Mouse (Mus musculus): Measurements from ENCODE around the gene Fut1. TPM values are rescaled to one million over a fixed set of nuclear protein-coding genes. Genes with fewer than 3 reads are reported as not detected.

The Fut1 gene
- polyA plus RNA-seq, 1 experiment, result 2.5 TPM

DNA sequence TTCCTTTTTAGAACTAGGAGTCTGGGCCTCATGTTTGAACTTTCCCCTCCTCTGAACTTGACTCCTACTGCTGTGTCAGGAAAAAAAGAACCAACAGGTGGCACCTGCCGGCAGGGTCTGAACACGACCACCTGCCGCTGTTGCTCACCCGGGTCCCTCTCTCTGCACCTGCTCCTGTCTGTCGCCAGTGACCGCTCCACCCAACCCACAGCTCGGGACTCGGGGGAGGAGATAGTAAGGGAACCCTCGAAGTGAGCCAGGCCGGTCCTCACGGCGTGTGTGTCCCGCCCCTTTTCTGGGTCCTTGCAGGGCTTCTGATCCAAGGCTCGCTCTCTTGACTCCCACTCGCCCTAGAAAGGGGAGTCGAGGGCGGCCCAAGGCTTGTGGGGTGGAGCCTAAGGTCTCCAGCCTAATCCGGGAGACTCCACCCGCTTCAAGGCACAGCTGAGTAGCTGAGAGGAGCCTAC is 22.5 kb downstream of the Fut1 start, which contains the start of gene Mamstr:
Gene Mamstr (plus strand): TSS at position 417 of the 467 bp plus-strand sequence.
- Histone ChIP-seq H3K27me3 (ENCODE audit: control insufficient read depth, insufficient read depth, low read length) (peaks cover 26% of the 10 kb centered on the region), H3K4me1 (ENCODE audit: control insufficient read depth, insufficient read depth, insufficient read length, low read length) (peaks cover 6% of the 10 kb centered on the region), H3K4me3 (ENCODE audit: low read depth, low read length) (no peak within 1 kb of the TSS), H3K27ac (ENCODE audit: insufficient read depth, low read depth, low read length) (no peak within 1 kb of the TSS), H3K36me3 (ENCODE audit: control insufficient read depth, insufficient read depth, low read length) (no peaks in the 10 kb centered on the region)
- TF ChIP-seq POLR2A (IDR thresholded peaks at IDR 0.05; ENCODE audit: low read depth, low read length) (no peak), CTCF (IDR thresholded peaks at IDR 0.05; ENCODE audit: extremely low read depth, insufficient read length, insufficient replicate concordance, low read depth, low read length) (no peak)
- WGBS, result 46% methylated on average over 19 of the region's 19 CpGs

DNA sequence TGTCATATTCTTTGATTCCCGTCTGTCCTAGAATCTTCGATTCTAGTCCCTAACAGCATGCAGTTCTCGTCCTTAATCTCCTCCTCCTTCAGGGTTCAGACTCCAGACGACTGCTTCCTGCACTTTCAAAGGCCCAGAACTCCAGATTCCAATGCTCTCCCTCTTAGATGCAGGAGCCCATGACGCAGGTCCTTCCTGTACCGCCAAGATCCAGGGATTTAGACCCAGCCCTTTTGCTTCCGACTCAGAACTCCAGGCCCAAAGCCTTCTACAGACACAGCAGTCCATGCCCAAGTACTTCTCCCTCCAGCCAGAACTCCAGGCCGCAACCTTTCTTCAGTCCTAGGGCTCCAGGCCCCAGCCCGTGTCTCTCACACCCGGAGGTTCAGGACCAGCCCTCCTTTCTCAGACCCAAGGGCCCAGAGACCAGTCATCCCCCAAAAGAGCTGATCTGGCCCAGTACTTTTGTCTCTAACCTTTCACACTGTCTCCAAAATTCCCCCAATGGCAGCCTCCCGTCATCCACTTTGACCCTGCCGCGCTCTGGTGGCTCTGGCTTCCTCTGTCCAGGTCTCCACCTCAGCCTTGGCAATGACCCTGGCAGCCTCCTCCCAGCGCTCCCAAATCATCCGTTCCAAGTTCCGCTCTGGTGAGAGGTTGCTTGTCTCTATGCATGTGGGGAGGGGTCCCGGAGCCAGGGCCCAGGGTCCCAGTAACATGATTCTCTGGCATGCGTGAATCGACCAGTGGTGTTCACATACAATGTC is 23.3 kb downstream of the Fut1 start:
- no peak overlapping the region for H3K27ac ChIP-seq (ENCODE audit: insufficient read depth, low read depth, low read length)
- peaks cover 4% of the 10 kb centered on the region; the same call in 1 of the 2 replicates for H3K4me1 ChIP-seq (ENCODE audit: control insufficient read depth, insufficient read depth, insufficient read length, low read length)
- no peaks in the 10 kb centered on the region for H3K36me3 ChIP-seq (ENCODE audit: control insufficient read depth, insufficient read depth, low read length)
- H3K27me3 ChIP-seq (ENCODE audit: control insufficient read depth, insufficient read depth, low read length), result peaks cover 31% of the 10 kb centered on the region
- 82% methylated on average over 19 of the region's 19 CpGs for WGBS
- no peak overlapping the region for H3K4me3 ChIP-seq (ENCODE audit: low read depth, low read length)
- TF ChIP-seq POLR2A (IDR thresholded peaks at IDR 0.05; ENCODE audit: low read depth, low read length) (no peak), CTCF (IDR thresholded peaks at IDR 0.05; ENCODE audit: extremely low read depth, insufficient read length, insufficient replicate concordance, low read depth, low read length) (no peak)

DNA sequence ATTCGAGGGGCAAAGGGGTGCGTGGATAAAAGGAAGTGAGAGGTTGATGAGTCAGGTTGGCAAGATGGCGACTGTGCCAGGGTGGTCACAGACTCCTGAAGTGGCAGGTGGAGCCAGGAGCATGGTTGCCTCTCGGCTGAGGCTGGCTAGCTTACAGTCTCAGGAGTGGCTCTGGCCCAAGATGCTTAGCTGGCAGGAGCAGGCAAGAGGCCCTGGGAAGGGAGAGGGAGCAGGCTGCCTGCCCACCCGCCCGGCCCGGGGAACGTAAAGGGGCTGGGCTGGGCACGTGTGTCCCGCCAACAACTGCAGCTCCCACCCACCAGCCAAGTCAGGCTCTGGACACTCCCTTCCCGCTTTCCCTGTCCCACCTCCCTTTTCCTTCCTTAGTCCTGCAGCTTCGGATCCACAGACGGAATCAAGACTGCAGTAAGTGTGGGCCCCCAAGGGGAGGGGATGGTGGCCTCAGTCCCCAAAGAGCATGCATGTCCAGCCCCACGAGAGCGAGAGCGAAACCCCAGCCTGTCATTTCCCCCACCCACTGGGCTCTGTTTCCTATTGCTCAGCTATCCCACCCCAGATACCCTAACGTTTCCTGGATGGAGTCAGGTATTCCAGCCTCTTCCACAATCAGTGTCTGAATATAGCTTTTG is 24.4 kb downstream of the Fut1 start:
- WGBS, result 40% methylated on average over 17 of the region's 17 CpGs
- Histone ChIP-seq H3K36me3 (ENCODE audit: control insufficient read depth, insufficient read depth, low read length) (no peaks in the 10 kb centered on the region), H3K27me3 (ENCODE audit: control insufficient read depth, insufficient read depth, low read length) (peaks cover 31% of the 10 kb centered on the region), H3K27ac (ENCODE audit: insufficient read depth, low read depth, low read length) (no peak overlapping the region), H3K4me3 (ENCODE audit: low read depth, low read length) (peak overlapping the region; percentile 28), H3K4me1 (ENCODE audit: control insufficient read depth, insufficient read depth, insufficient read length, low read length) (peaks cover 4% of the 10 kb centered on the region; the same call in 1 of the 2 replicates)
- no peak for TF ChIP-seq CTCF (IDR thresholded peaks at IDR 0.05; ENCODE audit: extremely low read depth, insufficient read length, insufficient replicate concordance, low read depth, low read length)
- TF ChIP-seq POLR2A (IDR thresholded peaks at IDR 0.05; ENCODE audit: low read depth, low read length), result no peak

DNA sequence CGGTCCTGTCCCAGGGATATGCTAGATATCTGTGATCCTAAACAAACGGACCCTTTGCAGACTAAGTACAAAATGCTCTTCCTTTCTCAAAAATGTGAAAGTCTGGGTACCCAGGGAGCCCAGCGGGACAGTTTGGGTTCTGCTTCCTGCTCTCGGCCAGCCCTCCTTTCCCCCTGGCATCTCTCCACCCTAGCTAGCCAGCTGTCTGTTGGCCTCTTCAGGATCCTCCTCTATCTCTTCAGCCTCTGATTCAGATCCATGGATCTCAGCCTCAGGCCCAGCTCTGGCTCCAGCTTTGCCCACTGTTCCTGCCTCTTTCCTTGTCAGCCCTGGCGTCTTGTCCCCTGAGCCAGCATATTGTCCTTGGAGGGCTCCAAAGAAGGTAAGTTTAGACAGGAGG is 25.0 kb downstream of the Fut1 start:
- no peak overlapping the region for H3K4me3 ChIP-seq (ENCODE audit: low read depth, low read length)
- 69% methylated on average over 5 of the region's 5 CpGs for WGBS
- TF ChIP-seq POLR2A (IDR thresholded peaks at IDR 0.05; ENCODE audit: low read depth, low read length), result no peak
- TF ChIP-seq CTCF (IDR thresholded peaks at IDR 0.05; ENCODE audit: extremely low read depth, insufficient read length, insufficient replicate concordance, low read depth, low read length), result no peak
- H3K27ac ChIP-seq (ENCODE audit: insufficient read depth, low read depth, low read length), result no peak overlapping the region
- H3K36me3 ChIP-seq (ENCODE audit: control insufficient read depth, insufficient read depth, low read length), result no peaks in the 10 kb centered on the region
- peaks cover 29% of the 10 kb centered on the region for H3K27me3 ChIP-seq (ENCODE audit: control insufficient read depth, insufficient read depth, low read length)
- peaks cover 4% of the 10 kb centered on the region; the same call in 1 of the 2 replicates for H3K4me1 ChIP-seq (ENCODE audit: control insufficient read depth, insufficient read depth, insufficient read length, low read length)

DNA sequence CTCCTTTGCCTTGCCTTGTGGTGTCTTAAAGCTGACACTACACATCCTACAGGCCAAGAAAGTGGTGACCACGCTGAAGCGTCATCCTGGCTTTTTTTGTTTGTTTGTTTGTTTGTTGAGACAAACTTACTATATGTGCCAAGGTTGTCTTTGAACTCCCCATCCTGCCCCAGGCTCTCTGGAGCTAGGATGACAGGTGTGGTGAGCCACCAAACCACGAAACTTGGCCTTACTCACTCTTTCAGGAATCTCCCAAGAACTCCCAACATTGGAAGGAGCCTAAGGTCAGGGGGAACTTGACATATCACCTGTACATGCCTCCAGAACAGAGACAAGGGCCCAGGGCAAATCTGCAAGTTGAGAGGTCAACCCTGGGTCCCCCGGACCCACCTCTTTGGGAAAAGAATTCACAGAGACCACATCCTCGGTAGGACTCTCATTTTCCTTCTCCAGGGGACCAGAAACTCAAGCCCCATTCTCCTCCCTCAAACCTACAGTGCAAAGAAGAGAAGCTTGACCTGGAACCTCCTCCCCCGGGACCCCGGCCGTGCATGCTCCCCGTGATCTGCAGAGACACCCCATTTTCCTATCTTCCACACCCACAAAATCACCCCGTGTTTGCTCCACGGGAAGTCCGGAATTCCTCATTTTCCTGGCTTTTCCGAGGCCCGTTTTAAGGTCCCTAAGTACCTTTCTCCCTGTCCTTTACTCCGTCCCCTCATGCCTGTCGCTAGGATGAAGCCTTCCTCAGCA is 25.6 kb downstream of the Fut1 start:
- Histone ChIP-seq H3K4me1 (ENCODE audit: control insufficient read depth, insufficient read depth, insufficient read length, low read length) (peaks cover 4% of the 10 kb centered on the region; the same call in 1 of the 2 replicates), H3K4me3 (ENCODE audit: low read depth, low read length) (peak overlapping the region; percentile 33), H3K27me3 (ENCODE audit: control insufficient read depth, insufficient read depth, low read length) (peaks cover 30% of the 10 kb centered on the region), H3K27ac (ENCODE audit: insufficient read depth, low read depth, low read length) (peak overlapping the region; percentile 30), H3K36me3 (ENCODE audit: control insufficient read depth, insufficient read depth, low read length) (no peaks in the 10 kb centered on the region)
- 43% methylated on average over 16 of the region's 16 CpGs for WGBS
- no peak for TF ChIP-seq CTCF (IDR thresholded peaks at IDR 0.05; ENCODE audit: extremely low read depth, insufficient read length, insufficient replicate concordance, low read depth, low read length)
- no peak for TF ChIP-seq POLR2A (IDR thresholded peaks at IDR 0.05; ENCODE audit: low read depth, low read length)

DNA sequence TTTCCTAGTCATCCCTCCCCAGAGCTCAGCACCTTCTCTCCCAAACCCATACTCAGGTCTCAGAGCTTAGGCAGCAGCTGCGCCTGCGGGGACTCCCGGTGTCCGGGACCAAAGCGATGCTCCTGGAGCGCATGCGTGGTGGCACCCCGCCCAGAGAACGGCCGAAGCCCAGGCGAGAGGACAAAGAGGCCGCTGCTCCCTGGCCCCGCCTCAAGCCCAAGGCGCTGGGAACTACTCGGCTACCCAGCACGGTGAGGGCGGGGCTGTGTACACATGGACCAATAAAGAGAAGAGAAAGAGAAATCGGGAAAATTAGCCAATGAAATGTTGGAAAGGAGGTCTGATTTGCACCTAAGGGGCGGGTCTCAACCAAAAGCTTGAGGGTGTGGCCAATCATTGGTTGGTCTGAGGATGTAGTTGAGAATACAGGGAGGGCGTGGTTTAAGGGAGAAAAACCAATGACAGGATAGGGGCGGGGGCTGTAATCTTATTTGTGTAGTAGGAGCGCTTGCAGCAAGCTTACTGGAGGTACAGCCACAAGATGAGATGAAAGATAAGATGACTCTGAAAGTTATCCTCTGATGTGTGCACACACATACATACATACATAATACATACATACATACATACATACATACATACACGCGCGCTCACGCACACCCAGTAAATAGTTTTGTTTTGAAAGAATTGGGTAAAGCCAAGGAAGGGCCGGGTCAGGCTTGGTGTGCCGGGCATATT is 26.5 kb downstream of the Fut1 start:
- WGBS, result 8% methylated on average over 28 of the region's 28 CpGs
- H3K4me3 ChIP-seq (ENCODE audit: low read depth, low read length), result peak overlapping the region; percentile 33
- H3K36me3 ChIP-seq (ENCODE audit: control insufficient read depth, insufficient read depth, low read length), result no peaks in the 10 kb centered on the region
- peaks cover 4% of the 10 kb centered on the region; the same call in 1 of the 2 replicates for H3K4me1 ChIP-seq (ENCODE audit: control insufficient read depth, insufficient read depth, insufficient read length, low read length)
- H3K27ac ChIP-seq (ENCODE audit: insufficient read depth, low read depth, low read length), result peak overlapping the region; percentile 30
- no peak for TF ChIP-seq POLR2A (IDR thresholded peaks at IDR 0.05; ENCODE audit: low read depth, low read length)
- TF ChIP-seq CTCF (IDR thresholded peaks at IDR 0.05; ENCODE audit: extremely low read depth, insufficient read length, insufficient replicate concordance, low read depth, low read length), result no peak
- H3K27me3 ChIP-seq (ENCODE audit: control insufficient read depth, insufficient read depth, low read length), result peaks cover 27% of the 10 kb centered on the region

All from small intestine, adult 2 months (tissue).